Mouse (Mus musculus): Measurements from ENCODE around the gene Smtn. TPM values are rescaled to one million over a fixed set of nuclear protein-coding genes. Genes with fewer than 3 reads are reported as not detected.
A peak's percentile ranks its signal among the peaks of the same experiment; 100 is the strongest.

Gene Smtn
- total RNA-seq, 2 experiments from 2014 or later, result 7.0 to 11.8 TPM

DNA sequence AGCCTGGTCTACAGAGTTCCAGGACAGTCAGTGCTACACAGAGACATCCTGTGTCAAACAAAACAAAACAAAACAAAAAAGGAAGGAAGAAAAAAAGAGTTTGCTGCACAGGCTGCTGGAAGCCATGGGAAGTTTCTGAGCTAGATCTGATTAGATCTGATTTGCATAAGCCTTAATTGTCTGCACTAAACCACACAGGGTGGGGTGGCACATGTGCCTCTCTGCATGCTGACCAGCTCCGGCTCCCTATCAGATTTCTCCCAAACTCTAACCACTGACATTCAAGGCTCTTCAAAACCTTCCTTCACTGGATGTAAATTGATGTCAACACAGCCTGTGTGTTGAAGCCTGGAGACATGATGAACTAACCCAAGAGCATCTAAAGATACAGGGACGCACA is 6.6 kb upstream of the Smtn start:
- DNase-seq, result no peak

DNA sequence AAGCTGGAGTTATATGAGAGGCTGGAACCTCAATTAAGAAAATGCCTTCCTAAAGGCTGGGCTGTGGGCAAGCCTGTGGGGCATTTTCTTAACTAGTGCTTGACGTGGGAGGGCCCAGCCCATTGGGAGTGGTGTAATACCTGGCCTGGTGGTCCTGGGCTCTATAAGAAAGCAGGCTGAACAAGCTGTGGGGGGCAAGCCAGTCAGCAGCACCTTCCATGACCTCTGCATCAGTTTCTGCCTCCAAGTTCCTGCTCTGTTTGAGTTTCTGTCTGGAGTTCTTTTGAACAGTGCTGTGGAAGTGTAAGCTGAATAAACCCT is 5.8 kb upstream of the Smtn start:
- DNase-seq, result no peak

DNA sequence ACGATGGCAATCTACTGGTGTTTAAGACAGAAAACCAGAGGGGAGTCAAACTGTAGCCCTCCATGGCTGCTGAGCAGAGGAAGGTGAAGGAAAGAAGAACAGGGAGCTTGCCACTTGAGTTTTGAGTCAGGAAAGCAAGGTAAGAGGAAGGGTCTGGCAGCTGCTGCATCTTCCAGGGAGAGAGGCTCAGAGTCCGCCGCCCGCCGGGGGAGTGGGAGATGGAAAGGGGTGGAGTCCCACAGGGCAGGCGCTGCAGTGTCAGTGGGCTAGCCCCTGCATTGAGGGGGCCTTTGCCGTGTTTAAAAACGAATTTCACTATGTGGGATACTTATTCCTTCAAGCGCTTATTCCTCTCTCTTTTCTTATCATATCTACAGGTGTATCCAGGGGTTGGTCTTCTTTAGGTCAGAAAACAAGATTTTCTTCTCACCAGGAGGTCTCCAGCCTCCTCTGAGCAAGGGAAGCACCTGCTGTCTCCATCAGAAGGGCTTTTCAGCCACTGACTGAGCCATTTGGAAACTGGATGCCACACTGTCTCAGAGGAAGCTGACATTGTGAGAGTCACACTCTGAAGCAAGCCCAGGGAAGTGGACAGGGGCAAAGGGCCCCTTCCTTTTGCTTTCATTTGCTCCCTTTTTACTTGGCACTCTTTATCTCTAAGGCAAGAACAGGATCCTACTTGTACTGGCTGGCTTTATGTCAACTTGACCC is 5.3 kb upstream of the Smtn start:
- DNase-seq, result no peak

DNA sequence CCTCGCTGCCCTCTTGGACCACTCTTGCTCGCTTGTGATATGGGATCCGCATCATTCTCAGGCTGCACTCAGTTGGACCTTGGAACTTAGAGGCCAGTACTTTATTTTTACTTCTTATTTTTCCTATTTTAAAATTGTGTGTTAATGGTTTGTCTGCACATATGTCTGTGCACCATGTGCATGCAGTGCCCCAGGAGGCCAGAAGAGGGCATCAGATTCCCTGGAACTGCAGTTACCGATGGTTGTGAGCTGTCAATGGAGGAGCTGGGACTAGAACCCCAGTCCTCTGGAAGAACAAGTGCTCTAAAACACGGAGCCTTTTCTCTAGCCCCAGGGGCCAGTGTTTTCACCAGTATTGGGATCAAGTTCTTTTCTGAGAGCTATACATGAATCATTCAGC is 4.0 kb upstream of the Smtn start:
- DNase-seq, result no peak

DNA sequence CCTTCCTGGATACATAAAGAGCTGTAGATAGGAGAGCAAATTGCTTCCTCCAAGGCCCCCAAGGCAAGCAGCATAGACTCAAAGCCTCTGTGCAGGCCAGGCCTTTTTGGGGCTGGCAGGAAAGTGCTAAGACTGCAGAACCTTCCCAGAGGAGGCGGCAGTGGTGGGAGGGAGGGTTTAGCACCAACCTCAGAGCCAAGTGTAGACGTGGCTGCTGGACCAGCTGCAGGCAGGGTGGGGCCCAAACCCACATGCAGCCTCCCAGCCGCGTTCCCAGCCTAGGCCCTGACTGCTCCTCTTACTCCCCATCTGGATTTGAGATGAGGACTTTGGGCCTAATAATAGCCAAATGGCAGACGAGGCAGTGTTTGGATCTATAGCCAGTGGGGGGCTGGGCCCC is 2.6 kb upstream of the Smtn start:
- no peak for DNase-seq

DNA sequence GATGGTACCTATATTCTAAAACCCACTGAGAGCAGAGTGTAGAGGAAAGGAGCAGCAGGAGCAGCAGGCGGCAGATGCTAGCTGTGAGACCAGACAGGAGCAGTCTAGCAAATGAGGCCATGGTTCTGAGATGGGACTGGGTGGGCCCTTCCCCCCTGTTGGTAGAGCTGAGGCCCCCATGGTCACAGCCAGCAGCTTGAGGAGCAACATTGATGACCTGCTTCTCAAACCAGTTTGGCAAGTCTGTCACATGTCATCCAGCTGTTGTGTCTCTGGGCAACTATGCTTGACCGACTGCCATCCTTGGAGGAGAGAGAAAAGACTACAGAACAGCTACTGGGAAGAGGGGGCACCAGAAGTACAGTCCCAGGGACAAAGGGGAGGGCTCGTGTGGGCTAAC is 1.5 kb upstream of the Smtn start:
- DNase-seq, result no peak

DNA sequence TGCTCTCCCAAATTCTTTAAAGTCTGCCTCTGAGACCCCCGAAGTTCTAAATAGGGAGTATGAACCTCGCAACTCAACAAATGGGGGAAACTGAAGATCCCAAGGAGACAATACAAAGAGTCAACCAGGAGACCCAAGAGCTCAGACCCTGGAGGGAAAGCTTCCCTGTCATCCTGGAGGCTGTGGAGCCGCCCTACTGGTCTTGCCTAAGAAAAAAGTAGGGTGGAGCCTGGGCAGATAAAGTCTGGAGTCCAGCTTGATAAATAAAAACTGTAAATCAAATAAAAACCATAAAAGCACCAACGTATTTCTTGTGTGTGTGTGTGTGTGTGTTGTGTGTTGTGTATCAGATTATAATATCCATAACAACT is 601 bp downstream of the Smtn start:
- DNase-seq, result no peak

DNA sequence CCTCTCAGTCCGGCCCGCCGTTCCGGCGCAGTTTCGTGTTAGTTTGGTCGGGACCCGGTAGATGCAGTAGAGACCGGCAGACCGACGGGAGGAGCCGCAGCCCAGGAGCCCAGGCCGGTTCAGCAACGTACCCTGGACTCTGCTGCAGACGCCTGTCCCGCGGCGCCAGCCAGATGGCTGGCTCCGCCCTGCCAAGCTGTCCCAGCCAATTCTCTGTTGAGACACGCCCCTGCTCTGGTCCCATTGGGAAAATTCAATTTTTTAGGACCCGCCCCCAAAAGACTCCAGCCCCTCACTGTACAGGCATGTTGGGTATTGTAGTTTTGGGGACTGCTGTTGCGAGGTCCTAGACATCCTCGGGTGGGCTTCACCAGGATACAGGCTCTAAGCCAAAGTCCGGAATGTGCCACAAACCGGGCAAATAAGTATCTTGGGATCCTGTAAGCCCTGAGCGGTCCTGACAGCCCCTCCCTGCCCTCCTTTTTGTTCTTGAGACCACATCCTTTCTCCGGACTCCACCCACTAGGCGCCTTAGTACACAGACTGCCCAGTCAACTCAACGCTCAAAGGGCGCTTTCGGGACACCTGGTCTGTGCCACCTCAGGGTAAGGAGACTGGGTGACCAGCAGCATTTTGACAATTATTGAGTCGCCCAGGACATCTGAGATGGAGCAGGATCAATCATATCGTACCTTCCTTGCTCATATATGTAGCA is 1.1 kb downstream of the Smtn start:
- peak; percentile 87 for DNase-seq

DNA sequence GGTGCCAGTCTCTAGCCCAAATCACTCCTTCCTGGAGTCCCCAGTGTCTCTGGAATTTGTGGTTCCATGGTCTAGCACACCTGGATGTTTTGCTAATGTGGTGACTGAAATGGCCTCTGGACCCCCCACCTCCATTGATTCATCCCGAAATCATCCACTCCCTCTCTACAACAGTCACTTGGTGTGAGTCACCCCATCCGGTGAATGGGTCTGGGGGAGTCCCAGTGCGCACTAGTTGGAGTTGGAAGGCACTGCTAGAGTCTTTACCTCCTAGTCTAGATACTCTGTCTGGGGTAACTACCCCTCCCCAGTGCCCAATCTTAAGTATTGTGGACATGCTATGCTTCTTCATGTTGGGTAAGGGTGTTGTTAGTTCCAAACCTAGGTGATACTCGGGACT is 2.1 kb downstream of the Smtn start:
- no peak for DNase-seq

DNA sequence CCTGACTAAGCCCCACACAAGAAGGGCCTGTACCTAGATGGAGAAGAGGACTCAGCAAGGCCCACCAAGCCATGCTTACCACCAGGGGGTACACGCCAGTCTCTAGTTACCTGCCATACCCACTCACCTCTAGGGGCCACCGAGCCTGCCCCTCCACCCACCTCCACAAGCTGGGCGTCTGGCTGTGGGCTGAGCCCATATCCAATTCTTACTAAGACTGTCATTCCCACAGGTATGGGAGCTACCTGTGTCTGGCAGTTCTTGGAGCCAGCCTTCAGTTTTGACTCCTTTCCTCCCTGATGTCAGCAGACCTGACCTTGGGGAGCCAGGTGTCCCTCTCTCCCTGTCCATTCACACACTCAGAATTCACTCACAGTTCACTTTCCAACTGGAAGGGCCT is 2.7 kb downstream of the Smtn start:
- no peak for DNase-seq

DNA sequence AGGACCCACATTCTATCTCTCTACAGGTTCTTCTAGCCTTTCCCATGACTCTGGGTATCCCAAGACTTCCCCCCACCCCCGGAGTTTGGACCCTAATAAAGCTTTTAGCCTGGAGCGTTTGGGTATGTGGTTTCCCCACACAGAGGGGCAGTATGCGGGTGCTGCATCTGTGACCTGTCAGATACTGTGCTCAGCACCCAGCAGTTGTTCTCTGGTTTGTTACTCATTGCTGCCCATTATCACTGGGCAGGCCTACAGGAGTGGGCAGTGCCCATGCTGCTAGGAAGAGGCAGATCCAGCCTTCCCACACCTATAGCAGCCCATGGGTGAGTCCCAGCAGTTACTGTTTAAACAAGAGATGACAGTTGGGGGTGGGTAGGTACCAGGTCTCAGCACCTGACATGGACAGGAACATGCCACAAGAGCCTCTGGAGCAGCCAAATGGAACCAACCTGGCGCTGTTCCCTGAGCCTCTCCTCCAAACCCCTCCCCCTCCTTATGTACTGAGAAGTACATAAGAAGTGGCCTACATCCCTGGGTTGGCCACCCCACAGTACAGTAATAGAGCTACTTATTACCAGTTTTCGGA is 3.6 kb downstream of the Smtn start:
- no peak for DNase-seq

DNA sequence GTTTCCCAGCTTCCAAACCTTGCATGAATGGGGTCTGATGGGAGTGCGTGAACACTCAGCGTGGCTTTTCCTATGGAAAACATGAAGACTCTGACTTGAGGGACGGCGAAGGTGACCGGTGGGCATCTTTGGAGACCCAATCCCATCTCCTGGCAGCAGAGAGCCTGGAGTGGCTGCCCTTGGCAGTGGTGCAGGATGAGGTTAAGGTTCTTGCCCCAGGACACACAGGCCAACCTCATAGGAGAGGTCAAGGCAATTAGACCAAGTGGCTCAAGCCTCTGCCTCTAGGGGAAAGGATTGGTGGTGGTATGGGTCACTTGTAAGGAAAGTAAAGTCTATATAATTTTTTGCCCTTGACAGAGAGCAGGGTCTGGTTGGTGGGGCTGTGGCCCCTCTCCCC is 4.3 kb downstream of the Smtn start:
- DNase-seq, result no peak

DNA sequence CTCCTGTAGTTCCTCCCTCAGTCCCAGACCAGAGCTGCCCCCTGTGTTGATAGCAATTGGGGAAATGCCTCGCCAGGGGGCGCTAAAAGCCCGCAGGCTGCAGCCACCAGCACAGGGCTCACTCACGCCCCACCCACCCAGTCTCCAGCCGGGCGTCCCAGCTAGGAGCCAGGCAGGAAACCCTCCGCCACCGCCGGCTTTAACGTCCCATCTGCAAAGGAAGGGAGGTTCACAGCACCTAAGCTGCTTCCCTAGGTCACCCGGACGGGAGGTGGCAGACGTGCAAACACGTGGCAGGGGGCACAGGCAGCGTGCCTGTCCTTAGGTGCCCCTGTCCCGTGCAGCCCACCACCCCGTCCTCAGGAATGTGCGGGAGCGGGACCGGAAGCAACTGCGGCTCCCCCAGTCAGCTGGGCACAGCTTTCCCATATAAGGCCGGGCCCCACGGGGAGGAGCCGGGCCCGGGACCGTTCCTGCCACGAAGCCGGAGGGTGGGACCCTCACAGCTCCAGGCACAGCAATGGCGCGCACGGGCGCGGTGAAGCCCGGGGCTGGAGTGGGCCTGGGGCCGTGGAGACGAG is 4.9 kb downstream of the Smtn start:
- peak; percentile 91 to 94 for DNase-seq

DNA sequence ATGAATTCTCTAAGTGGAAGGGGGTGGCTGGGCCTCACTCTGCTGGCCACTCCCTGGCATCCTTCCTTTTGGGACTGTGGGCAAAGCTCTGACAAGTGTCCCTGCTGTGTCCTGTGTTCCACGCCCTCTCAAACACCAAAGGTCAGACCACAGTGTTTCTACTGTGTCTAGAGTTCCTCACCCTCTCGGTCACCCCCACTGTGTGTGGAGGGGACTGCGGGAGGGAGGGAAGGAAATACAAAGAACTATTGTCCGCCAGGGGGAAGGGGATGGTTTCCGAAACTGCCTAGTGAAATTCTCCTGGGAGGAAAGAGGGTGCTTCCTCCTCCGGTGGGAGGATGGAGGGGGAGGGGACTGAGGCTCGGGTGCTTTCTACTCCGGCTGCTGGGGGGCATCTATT is 5.5 kb downstream of the Smtn start:
- no peak for DNase-seq

DNA sequence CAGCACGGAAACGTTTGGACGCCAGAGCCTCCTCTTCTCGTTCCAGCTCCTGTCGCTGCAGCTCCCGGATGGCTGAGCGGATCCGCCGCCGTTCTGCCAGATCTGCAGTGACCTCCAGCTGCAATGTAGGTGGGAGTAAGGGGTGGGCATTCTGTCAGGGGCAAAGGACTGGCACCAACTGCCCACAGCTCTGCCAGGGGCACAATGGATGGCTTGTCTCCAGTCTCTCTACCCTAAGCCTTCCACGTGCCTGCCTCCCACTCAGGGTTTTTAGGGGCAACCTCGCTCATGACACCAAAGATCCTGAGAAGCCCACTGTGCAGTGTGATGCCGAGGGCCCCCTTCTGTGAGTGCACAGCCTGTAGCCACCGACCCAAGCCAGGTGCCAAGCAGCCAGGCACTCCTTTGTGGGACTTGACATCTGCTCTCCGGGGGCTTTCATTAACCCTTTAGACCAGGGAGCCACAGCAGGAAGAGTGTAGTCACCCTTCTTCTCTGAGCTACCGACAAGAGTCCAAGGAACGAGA is 6.9 kb downstream of the Smtn start:
- no peak for DNase-seq

DNA sequence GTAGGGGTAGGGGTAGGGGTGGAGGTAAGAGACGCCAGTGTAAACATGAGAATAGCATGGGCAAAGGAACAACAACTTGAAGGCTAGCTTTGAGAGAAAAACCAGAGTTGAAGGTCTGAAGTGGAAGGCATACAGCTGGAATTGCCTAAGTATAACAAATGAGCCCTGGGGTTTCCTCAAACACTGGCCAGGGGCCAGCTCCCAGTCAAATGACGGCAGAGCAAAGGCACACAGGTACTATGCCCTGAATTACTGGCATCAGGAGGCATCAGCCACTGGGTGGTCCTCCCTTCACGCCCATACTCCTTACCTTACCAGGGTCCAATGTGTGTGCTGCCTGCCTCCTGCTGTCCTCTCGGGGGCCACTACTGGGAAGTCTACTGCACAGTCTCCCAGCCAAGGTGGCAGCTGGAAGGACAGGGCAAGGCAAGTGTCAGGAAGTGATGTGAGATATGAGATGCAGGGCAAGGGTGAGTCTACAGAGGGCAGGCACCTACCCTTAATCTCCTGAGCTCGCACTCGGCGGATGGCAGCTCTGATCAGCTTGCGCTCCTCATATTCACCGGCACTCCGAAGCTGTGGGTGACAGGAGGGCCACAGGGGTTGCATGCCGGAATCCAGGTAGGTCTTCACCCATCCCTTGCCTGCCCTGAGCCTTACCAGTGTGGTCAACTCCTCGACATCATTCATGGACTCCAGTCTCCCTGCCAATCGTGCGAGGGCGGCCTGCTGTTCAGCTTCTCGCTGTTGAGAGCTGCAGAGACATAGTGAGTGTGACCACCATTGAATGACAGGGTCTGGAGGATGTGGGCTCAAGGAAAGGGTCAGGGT is 8.1 kb downstream of the Smtn start:
- no peak for DNase-seq

DNA sequence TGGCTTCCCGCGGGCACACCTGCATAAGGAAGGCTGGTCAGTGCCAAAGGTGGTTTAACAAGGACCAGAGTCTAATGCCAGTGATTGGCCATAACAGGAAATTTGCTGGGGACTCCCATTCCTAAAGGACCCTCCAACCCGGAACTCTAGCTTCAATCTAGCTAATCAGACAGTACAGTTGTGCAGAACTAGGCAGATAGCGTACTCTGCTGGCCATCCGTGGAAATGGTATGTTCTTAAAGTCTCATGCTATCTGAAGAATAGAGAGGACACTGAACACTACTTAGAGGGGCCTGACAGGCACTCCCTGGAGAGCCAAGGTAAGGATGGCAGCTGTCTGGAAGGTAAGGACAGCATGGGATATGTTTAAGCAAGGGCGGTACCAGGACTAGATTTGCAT is 8.8 kb downstream of the Smtn start:
- no peak for DNase-seq

DNA sequence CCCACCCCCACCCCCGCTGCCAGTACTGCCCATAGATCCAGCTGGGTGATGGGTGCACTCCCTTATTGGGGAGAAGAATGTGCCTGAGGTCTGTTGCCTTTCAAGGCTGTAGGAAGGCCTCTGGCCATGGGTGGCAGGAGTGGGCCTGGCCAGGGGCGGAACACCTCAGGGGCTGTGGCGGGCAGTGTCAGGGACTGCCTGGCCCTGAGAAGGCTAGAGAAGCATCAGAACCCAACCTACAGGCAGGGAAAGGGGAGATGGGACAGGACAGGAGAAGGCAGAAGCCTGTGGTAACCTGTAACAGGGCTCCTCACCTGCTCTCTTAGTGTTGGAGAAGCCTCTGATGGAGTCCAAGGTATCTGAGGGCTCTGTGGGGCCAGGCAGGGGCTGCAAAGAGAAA is 9.7 kb downstream of the Smtn start:
- DNase-seq, result no peak

DNA sequence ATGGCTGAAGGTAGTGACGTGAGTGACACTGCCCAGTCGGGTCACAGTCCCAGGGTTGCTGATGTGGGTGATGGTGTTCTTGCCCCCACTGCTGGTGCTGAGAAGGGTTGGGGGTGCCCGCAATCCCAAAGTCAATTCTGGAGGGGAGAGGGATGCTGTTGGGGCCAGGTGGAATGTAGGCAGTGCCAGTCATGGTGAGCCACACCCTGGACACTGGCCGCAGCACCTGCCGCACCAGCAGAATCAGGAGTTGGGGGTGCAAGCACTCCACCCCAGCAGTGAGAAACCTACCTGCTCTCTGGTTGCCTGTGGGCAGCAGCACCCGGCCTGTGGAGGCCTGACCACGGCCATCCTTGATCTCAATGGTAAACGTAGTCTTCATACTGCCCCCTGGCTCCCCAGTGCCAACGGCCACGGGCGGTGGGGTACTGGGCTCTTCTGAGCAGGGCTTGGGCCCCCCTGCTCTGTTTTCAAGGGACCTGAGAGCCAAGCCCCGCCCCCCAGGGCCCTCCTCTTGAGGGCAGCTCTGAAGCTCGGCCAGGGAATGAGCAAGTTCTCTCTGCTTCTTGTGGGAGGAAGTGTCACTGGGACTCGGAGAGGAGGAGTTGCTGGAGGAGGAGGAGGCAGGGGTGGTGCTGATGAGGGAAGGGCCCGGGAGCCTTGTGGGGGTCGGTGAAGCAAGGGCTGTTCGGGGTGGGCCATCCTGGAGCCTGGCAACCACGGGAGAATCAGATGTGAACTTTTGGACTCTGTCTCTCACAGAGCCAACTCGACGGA is 10.7 kb downstream of the Smtn start:
- no peak for DNase-seq

DNA sequence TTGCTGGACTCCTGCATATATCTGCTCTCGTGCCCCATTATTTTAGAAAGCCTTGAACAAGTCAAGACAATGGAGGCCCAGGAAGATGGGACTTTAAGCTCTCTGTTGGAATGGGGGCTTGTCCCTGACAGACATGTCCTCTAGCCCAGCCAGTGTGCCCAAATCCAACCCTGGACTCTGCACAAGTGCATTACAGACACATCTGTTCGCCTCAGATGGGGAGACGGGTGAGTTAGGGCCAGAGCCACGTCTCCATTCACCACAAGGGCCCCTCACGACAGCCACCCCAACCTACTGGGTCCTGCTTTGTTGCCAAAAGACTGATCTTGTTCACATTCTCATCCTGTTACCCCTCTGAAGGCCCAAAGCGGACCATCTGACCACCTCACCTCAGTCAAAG is 12.2 kb downstream of the Smtn start:
- DNase-seq, result no peak

DNA sequence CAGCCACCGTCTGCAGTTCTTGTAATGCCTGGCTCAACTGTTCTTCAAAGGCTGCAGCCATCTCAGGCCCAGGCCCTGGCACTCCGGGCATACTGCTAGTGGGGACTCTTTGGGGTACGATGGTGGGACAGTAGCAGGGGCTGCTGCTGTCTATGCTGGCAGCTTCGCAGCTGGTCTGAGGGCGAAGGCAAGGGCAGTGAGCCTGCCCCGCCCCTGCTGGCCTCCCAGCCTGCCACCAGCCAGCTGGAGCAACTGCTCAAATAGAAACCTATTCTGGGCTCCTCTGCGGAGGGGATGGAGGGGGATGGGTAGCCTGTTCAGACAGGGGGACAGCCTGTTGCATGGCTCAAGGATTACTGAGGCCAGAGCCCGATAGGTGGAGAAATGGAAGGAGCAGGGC is 12.6 kb downstream of the Smtn start:
- DNase-seq, result no peak

Data from layer of hippocampus, postnatal 36 days (tissue).